Mouse (Mus musculus) kidney, postnatal 10 days (tissue): ENCODE data around the gene Slc25a12.

Source experiments
- DNase-seq: peaks from one replicate; pipeline ENCODE4 v3.0.0; 2021; ENCODE audit warnings: mixed read lengths

Slc25a12 gene

DNA sequence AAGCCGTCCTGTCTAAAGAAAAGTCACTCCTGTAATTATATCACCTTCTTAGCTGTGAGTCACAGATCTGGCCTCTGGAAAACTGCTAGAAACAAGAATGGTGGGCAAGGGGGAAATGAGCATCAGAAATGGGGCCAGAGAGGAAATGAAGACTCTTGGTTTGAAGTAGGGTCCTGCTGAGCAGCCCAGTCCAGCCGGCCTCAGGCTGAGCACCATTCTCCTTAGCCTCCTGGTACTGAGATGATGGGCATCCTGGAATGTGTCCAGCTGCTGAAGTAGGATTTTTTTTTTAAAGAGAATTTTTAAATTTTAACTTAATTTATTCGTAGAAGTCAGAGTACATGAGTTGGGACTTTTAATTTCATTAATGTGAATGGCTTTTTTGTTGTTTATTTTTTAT lies 62.7 kb downstream of the Slc25a12 start:
- peak; percentile 50 for DNase-seq

DNA sequence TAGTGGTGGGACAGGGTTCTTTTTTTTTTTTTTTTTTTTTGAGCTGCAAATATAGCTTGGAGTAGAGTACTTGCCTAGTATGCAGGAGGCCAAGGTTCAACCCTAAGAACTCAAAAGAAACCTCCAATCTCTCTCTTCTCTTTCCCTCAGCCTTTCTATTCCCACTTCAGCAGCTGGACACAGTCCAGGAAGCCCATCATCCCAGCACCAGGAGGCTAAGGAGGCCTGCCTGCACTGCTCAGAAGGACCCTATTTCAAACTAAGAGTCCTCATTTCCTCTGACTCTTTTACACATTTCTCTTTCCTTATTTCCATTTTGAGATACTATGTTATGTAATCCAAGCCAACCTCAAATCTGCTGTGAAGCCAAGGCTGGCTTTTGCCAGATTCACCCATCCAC lies 64.3 kb downstream of the Slc25a12 start:
- DNase-seq = peak; percentile 69

DNA sequence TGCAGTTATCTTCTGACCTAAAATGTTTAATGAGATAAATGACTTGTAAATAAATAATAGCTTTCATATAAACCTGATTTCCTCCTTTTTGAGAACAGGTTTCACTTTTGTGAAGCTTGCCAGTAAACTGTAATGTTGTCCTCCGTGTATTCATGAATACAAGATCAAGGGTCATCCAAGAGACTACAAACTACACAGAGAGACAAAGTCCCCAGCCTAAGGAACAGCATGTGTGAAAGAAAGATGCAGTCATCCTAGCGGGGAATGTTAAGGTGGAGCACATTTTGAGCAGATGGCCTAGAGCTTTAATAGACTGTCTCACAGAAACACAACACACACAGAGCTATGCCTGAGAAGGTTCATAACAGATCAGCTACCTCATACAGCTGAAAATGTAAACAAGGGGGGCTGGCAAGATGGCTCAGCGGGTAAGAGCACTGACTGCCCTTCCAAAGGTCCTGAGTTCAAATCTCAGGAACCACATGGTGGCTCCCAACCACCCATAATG lies 65.3 kb downstream of the Slc25a12 start:
- no peak for DNase-seq

DNA sequence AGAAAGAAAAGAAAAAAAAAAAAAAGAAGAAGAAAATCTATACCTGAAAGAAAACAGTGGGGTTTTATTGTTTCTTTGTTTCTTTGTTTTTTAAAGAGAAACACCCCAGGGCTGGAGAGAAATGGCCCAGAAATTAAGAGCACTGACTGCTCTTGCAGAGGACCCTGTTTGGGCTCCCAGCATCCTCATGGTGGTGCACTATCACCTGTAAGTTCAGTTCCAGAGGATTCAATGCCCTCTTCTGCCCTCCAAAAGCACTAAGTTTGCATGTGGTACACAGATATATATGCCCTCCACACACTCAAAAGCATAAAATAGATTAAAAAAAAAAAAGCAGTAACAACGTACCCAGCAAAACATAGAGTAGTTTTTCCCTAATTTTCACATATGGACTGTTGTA lies 68.8 kb downstream of the Slc25a12 start:
- DNase-seq = peak; percentile 26

DNA sequence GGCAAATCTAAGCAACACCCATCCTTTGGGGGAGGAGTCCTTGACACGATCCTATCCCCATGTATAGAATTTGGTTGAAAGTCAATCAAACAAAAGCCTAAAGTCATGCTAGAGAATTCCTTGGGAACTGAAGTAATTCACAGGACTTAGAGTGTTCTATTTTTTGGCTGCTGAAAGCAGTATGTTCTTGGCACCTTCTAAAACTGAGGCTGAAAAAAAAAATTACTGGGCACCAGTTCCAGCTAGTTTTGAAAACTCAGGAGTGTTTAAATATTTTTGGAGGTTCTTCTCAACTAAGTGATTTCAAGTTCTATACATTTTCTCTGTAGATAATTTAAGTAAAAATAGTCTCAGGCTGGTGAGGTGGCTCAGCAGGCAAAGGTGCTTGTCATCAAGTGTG lies 70.0 kb downstream of the Slc25a12 start:
- DNase-seq = no peak

DNA sequence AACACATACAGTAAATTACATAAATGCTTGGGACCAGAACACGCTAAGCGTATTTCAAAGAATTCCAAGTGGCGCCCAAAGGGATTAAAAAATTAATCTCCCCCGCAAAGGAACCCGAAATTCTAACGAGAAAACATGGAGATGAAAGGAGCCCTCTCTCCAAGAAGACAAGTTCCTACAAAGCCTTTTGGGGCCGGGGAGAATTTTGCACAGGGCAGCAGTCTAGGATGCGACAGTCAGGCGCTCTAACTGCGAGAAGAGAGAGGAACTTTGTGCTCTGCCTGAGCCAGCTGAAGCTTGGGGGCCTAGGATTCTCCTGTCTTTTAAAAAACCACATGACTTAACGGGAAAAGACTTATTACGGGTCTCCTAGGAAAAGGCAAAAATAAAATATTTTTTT lies 71.7 kb downstream of the Slc25a12 start:
- DNase-seq = no peak

DNA sequence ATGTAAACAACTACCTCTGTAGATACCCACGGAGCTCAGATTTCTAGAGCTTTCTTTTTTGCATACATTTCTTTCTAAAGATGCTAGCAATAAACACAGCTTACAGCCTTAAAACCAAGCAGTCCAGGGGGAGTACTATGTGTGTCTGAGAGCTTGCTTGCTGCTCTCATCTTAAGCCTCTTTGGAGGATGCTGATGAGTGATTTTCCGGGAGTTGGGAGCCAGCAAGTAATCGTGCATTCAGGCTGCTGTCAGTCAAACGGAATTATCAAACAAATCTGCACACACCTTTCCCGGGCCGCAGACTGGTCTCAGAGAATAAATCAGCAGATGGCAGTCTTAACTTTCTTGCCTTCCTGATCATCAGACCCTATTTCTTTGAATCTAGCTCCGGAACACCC lies 73.1 kb downstream of the Slc25a12 start:
- no peak for DNase-seq

DNA sequence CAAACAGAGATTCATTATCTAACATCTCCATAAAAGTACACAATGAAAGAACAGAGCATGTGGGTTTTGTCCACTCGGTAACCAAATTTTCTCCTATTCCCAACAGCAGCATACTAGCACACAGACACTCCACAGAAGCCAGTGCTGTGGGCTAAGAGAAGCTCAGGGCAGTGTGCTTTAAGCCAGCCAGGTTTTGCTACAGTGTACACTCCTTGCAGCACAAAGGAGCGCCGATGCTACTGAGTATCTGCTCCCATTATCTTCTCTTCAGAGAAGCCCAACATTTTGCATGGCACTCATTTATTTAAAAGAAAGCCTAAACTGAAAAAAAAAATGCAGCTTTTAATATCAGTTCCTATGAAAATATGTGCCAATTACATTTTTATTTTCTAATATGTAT lies 73.6 kb downstream of the Slc25a12 start:
- no peak for DNase-seq

DNA sequence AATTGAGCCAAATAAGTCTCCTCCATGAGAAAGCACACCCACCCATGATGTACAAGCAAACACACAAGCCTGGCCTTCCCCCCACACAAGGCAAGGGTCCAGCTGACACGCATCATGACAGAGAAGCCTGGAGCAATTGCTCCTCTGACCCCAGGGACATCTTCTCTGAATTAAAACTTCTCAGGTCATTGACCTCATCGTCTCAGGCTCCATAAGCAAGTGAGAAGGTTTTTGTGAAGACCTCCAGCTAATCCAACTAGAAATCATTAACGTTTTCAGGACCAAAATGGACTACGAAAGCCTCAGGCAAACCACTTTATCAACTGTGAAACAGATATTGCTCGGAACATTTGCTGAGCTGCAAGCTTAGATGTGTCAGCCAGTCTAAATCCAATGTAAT lies 76.0 kb downstream of the Slc25a12 start:
- no peak for DNase-seq

DNA sequence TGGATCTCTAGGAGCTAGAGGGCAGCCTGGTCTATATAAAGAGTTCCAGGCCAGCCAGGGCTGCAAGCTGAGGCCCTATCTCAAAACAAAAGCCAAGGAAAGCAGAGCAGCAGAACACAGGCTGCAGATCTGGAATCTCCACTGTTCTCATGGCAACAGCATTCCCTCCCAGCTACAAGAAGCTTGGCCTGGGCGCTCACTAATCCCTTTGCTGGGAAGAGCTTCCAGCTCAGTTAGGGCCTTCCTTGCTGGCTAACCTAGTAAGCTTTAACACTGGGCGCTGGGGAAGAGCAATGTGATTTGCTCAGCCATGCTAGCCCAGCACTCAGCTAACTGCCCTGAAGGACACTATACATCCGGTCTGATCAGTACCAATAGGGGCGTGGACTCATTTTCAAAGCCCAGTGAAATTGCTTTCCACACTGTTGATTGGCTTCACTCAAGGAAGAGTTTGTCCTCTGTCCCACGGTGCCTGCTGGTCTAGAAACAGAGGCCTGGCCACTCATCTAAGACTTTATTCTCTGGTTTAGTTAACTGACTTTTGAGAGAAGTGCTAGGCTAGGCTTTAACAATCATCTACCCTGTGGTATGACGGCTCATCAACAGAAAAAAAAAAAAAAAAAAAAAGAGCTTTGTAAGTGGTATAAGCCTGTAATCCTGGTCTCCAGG lies 77.3 kb downstream of the Slc25a12 start:
- no peak for DNase-seq

GRCm38 (mm10) chr2:71281981-71282380 lies 85.6 kb downstream of the Slc25a12 start:
- DNase-seq = no peak

- no peak for DNase-seq
Observed at GRCm38 (mm10) chr2:71278791-71279775, 88.5 kb downstream of the Slc25a12 start.

DNA sequence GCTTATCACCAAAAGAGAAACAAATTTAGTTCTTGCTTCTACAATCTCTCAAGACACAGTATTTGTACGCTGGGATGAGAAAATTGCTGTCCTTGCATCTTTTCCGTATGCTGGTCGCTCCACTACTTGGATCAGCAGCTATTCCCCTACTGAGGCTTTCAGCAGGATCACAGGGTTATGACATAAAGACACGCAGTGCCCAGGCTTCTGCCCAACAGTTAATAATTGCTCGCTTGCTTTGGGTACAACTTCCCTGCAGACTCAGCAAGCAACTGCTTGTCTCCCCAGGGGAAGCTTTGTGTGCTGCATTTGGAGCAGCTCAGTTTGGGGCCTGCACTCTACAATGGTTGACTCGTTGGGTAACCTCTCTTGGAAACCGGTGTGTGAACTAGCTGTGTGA lies 91.8 kb downstream of the Slc25a12 start:
- no peak for DNase-seq

DNA sequence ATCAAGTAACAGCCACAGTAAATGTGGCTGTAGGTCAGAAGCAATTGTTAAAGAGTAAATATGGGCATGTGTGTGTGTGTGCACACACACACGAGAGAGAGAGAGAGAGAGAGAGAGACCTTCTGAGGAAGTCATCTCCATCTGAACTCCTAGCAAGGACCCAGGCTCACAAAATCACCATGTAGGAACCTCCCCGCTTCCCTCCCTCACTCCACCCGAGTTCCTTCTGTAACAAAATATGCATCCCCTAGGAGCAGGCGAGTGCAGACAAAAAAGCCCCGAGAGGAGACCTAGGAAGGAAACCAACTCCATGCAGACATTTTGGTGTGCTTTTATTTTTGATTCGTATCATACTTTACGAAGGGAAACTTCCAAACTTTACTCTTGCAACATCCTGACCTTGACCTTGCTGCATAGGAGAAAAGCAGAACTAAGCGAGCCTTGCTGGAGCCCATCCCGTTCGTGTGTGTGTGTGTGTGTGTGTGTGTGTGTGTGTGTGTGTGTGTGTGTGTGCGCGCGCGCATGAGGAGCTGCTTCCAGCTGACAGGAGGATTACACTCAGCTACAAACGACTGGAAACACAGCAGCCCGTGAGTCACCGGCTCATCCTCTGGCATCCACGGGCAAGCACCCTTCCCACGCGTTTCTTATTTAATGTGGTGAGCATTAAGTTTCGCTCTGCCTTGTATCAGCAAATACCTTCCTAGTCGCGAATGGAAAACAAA lies 93.4 kb downstream of the Slc25a12 start:
- peak; percentile 56 for DNase-seq

DNA sequence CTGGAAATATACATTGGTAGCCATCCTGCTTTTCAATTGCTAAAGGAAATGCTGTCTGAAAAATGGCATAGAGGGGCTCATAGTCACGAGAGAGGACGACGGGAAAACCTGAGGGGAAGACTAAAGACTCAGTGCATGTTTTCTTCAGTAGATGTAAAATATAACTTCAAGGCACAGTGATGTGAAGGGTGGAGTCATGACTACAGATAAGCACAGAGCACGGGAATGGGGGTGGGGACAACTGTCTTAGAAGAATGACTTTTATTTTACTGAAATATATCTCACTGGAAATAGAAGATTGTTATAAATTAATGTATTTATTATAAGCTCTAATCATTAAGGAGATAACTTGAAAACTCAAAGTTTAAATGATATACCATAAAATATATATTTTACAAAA lies 97.5 kb downstream of the Slc25a12 start:
- DNase-seq = no peak

DNA sequence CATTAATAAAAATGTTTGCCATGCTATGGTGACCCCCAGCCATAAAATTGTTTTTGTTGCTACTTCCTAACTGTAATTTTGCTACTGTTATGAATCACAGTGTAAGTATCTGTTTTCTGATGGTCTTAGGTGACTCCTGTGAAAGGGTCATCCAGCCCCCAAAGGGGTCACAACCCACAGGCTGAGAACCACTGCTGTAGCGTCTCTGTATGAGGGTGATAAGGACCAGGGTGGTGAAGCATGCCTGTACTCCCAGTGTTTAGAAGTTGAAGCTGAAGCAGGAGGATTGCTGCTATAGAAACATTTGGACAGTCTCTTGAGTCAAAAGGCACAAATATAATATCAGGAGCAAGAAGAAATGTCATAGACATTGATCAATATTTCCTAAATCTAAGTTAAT lies 98.2 kb downstream of the Slc25a12 start:
- no peak for DNase-seq

- no peak for DNase-seq
Observed at GRCm38 (mm10) chr2:71268691-71269090, 98.9 kb downstream of the Slc25a12 start.

DNA sequence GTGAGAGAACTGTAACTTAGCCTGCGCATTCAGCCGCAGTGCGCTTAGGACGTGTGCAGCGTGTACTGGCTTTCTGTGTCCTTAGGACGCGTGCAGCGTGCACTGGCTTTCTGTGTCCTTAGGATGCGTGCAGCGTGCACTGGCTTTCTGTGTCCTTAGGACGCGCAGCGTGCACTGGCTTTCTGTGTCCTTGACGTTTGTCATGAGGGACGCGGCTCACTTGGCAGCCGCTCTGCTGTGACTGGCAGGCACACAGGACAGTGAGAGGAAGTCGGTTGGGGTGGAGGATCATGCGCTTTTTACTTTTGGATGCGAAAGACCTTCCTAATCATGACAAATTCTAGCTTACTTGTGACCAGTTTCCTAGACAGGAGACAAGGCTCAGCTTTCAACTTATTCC lies 103.0 kb downstream of the Slc25a12 start:
- no peak for DNase-seq

- DNase-seq = no peak
Observed at GRCm38 (mm10) chr2:71256581-71256980, 111.0 kb downstream of the Slc25a12 start.

- DNase-seq = no peak
Observed at GRCm38 (mm10) chr2:71254836-71255235, 112.7 kb downstream of the Slc25a12 start.

DNA sequence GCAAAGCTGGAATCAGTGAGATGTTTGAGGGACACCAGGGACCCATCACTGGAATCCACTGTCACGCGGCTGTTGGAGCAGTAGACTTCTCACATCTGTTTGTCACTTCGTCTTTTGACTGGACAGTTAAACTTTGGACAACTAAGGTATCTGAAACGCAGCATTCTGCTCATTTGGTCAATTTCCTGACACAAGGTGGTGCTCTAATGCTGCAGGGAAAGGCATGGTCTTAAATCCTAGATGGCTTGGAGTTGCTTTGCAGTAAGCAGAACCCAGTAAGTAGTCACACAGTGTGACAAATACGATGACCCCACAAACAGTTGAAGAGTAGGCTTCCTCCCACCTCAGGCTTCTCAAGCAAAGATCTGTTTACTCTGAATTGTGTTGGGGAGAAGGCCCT lies 116.7 kb downstream of the Slc25a12 start:
- DNase-seq = no peak

GRCm38 (mm10) chr2:71248071-71248470 lies 119.5 kb downstream of the Slc25a12 start:
- DNase-seq = no peak

DNA sequence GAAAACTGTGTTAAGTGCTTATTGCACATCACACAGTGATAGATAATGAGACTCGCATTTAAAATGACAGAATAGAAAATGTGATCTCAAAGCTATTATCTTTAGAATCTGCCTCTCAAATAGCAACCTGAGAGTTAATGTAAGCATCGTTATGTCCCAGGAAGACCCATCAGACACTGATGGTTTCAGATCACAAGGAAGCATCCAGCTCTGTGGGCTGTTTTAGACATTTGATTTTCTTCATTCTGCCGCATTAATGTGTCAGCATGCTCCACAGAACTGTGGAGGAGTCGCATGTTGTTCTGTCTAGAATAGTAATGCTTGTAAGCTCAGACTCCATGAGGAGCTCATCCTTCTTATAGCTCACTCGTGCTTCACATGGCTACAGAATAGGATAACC lies 121.5 kb downstream of the Slc25a12 start:
- DNase-seq = no peak
